Mouse (Mus musculus) urinary bladder, postnatal 14 days (tissue): ENCODE measurements around the gene Nmnat2.

Source experiments
- DNase-seq: peaks from one replicate; pipeline ENCODE4 v3.0.0; 2021; ENCODE audit warnings: low spot score

Nmnat2 gene

GRCm38 (mm10) chr1:152954821-152955523, at the start of gene Nmnat2:
TSS of gene Nmnat2 (plus strand) at chr1:152954993.
- no peak for DNase-seq

- DNase-seq, result no peak
These were observed 41.0 kb upstream of the Nmnat2 start for GRCm38 (mm10) chr1:152913483-152914460.

- no peak for DNase-seq
These were observed 39.0 kb upstream of the Nmnat2 start for GRCm38 (mm10) chr1:152915766-152916165.

- no peak for DNase-seq
These were observed 37.9 kb upstream of the Nmnat2 start for GRCm38 (mm10) chr1:152916936-152917335.

- no peak for DNase-seq
These were observed 37.2 kb upstream of the Nmnat2 start for GRCm38 (mm10) chr1:152917626-152918025.

GRCm38 (mm10) chr1:152921786-152922185, 33.0 kb upstream of the Nmnat2 start:
- DNase-seq, result peak; percentile 22

GRCm38 (mm10) chr1:152933962-152934361, 20.8 kb upstream of the Nmnat2 start:
- DNase-seq, result no peak

- no peak for DNase-seq
These were observed 19.3 kb upstream of the Nmnat2 start for GRCm38 (mm10) chr1:152935476-152935875.

GRCm38 (mm10) chr1:152936365-152936764, 18.4 kb upstream of the Nmnat2 start:
- no peak for DNase-seq

- no peak for DNase-seq
These were observed 11.8 kb upstream of the Nmnat2 start for GRCm38 (mm10) chr1:152942977-152943376.

- no peak for DNase-seq
These were observed 626 bp upstream of the Nmnat2 start for GRCm38 (mm10) chr1:152954167-152954566.

- no peak for DNase-seq
These were observed 895 bp downstream of the Nmnat2 start for GRCm38 (mm10) chr1:152955564-152956211.

- DNase-seq, result peak; percentile 71
These were observed 1.4 kb downstream of the Nmnat2 start for GRCm38 (mm10) chr1:152956221-152956620.

GRCm38 (mm10) chr1:152964344-152964743, 9.6 kb downstream of the Nmnat2 start:
- no peak for DNase-seq

- no peak for DNase-seq
These were observed 11.4 kb downstream of the Nmnat2 start for GRCm38 (mm10) chr1:152966222-152966621.

- DNase-seq, result no peak
These were observed 11.9 kb downstream of the Nmnat2 start for GRCm38 (mm10) chr1:152966686-152967085.

GRCm38 (mm10) chr1:152969081-152969480, 14.3 kb downstream of the Nmnat2 start:
- DNase-seq, result no peak

- DNase-seq, result no peak
These were observed 18.2 kb downstream of the Nmnat2 start for GRCm38 (mm10) chr1:152972957-152973356.

- DNase-seq, result no peak
These were observed 18.6 kb downstream of the Nmnat2 start for GRCm38 (mm10) chr1:152973421-152973820.

GRCm38 (mm10) chr1:152973861-152974260, 19.1 kb downstream of the Nmnat2 start:
- DNase-seq, result no peak

GRCm38 (mm10) chr1:152975144-152975543, 20.4 kb downstream of the Nmnat2 start:
- no peak for DNase-seq

GRCm38 (mm10) chr1:152978700-152979099, 23.9 kb downstream of the Nmnat2 start:
- DNase-seq, result no peak
